Mouse (Mus musculus) left cerebral cortex, adult 8-10 months (tissue): Measurements from ENCODE around the gene Gm5592. TPM values are rescaled to one million over a fixed set of nuclear protein-coding genes. Genes with fewer than 3 reads are reported as not detected.
"Not testable (repeated sequence)": the region's sequence is repeated elsewhere in the genome, so short reads cannot be mapped to it uniquely, and the experiment has no call there.

Experiments used
- DNase-seq, 2 experiments: peaks; one replicate each; pipeline ENCODE4 v3.0.0; 2022; ENCODE audit warnings: low spot score in 2 of 2
- total RNA-seq, 4 experiments: library from RNA; stranded (reverse); gene quantifications; 2 replicates each; pipeline ENCODE4 v1.2.4; 2022

The Gm5592 gene
- total RNA-seq, result not detected

- DNase-seq, result not testable (repeated sequence)
These were observed at the start of gene Gm5592 for GRCm38 (mm10) chr7:41153541-41153940. Gm5592 (plus strand) TSS chr7:41153841.

GRCm38 (mm10) chr7:41155806-41156205 is 2.2 kb downstream of the Gm5592 start:
- DNase-seq, result not testable (repeated sequence)

GRCm38 (mm10) chr7:41157879-41158278 is 4.2 kb downstream of the Gm5592 start:
- DNase-seq, result not testable (repeated sequence)

- DNase-seq, result not testable (repeated sequence)
These were observed 4.9 kb downstream of the Gm5592 start for GRCm38 (mm10) chr7:41158562-41158961.

GRCm38 (mm10) chr7:41193671-41194070 is 40.0 kb downstream of the Gm5592 start:
- no peak for DNase-seq

Other genes with a start within 250 kb of the Gm5592 start
- not detected for gene 4930433I11Rik, start 166.3 kb upstream of the Gm5592 start, total RNA-seq
- not detected for gene Gm4884, start 121.1 kb upstream of the Gm5592 start, total RNA-seq
- 10 to 100 TPM in 3 of 4 experiments, 1 to 10 TPM in 1; 8.6 to 12.8 (median 12.0) TPM for gene AI987944, start 239.5 kb downstream of the Gm5592 start, total RNA-seq